Mouse (Mus musculus): ENCODE data around the gene Kxd1.
"Not testable (repeated sequence)": the region's sequence is repeated elsewhere in the genome, so short reads cannot be mapped to it uniquely, and the experiment has no call there.

The Kxd1 gene

GRCm38 (mm10) chr8:70511770-70512169, 16.0 kb downstream of the Kxd1 start:
- DNase-seq: no peak

GRCm38 (mm10) chr8:70511174-70511573, 16.6 kb downstream of the Kxd1 start:
- DNase-seq: not testable (repeated sequence)

- peak; percentile 97 for DNase-seq
Observed at GRCm38 (mm10) chr8:70510228-70510915, 17.4 kb downstream of the Kxd1 start, which contains the start of gene Uba52. TSS of gene Uba52 (minus strand) at chr8:70510801.

- DNase-seq: no peak
Observed at GRCm38 (mm10) chr8:70509281-70509952, 18.3 kb downstream of the Kxd1 start.

GRCm38 (mm10) chr8:70507027-70507393, 20.7 kb downstream of the Kxd1 start:
- DNase-seq: no peak

- DNase-seq: peak; percentile 95
Observed at GRCm38 (mm10) chr8:70506328-70507026, 21.3 kb downstream of the Kxd1 start, which contains the start of gene Rex1bd. TSS of gene Rex1bd (minus strand) at chr8:70506752.

- no peak for DNase-seq
Observed at GRCm38 (mm10) chr8:70505698-70506327, 21.9 kb downstream of the Kxd1 start.

- peak; percentile 85 for DNase-seq
Observed at GRCm38 (mm10) chr8:70504851-70505250, 22.9 kb downstream of the Kxd1 start.

- DNase-seq: no peak
Observed at GRCm38 (mm10) chr8:70504291-70504716, 23.5 kb downstream of the Kxd1 start.

- DNase-seq: peak; percentile 80
Observed at GRCm38 (mm10) chr8:70503062-70503750, 24.6 kb downstream of the Kxd1 start.

GRCm38 (mm10) chr8:70502540-70502939, 25.2 kb downstream of the Kxd1 start:
- no peak for DNase-seq

- DNase-seq: peak; percentile 57
Observed at GRCm38 (mm10) chr8:70501820-70502529, 25.8 kb downstream of the Kxd1 start.

GRCm38 (mm10) chr8:70500386-70501301, 27.1 kb downstream of the Kxd1 start:
- DNase-seq: peak; percentile 86

- no peak for DNase-seq
Observed at GRCm38 (mm10) chr8:70495771-70496062, 32.0 kb downstream of the Kxd1 start.

GRCm38 (mm10) chr8:70495001-70495770, 32.6 kb downstream of the Kxd1 start:
- DNase-seq: no peak

GRCm38 (mm10) chr8:70494416-70494945, 33.3 kb downstream of the Kxd1 start:
- DNase-seq: no peak

GRCm38 (mm10) chr8:70493692-70494415, 33.9 kb downstream of the Kxd1 start:
- DNase-seq: no peak

GRCm38 (mm10) chr8:70492664-70493640, 34.8 kb downstream of the Kxd1 start, which contains the start of gene Crlf1:
TSS of gene Crlf1 (plus strand) at chr8:70493158.
- no peak for DNase-seq
